Mouse (Mus musculus) midbrain, embryonic 11.5 days (tissue): ENCODE measurements around the gene Cdkl1. TPM values are rescaled to one million over a fixed set of nuclear protein-coding genes. Genes with fewer than 3 reads are reported as not detected.

Experiments
- ATAC-seq: fragments of 200-750 bp; cut with Nextera tagmentation; 2 replicates; pipeline ENCODE4 v1.8.0; 2017; ENCODE audit warnings: moderate TSS enrichment, moderate library complexity; ENCODE audit not compliant: low FRiP score
- DNase-seq: peaks from one replicate; pipeline ENCODE4 v3.0.0; 2015; ENCODE audit warnings: low spot score; ENCODE audit errors: missing footprints
- H3K27ac ChIP-seq: fragments of 300-500 bp; sonication (generic); 2 replicates; pipeline ENCODE4 v1.5.1; 2014; ENCODE audit warnings: low read depth, low read length
- H3K27me3 ChIP-seq: fragments of 300-500 bp; sonication (generic); 2 replicates; pipeline ENCODE4 v1.6.1; 2014; ENCODE audit warnings: mild to moderate bottlenecking, low read length, moderate library complexity, mixed read lengths; ENCODE audit not compliant: control insufficient read depth, insufficient read depth
- H3K36me3 ChIP-seq: fragments of 300-500 bp; sonication (generic); 2 replicates; pipeline ENCODE4 v1.6.1; 2014; ENCODE audit warnings: mild to moderate bottlenecking, low read length, moderate library complexity, mixed read lengths; ENCODE audit not compliant: control insufficient read depth, insufficient read depth
- H3K4me1 ChIP-seq: fragments of 300-500 bp; sonication (generic); 2 replicates; pipeline ENCODE4 v1.6.1; 2014; ENCODE audit warnings: low read length; ENCODE audit not compliant: control insufficient read depth, insufficient read depth
- H3K4me2 ChIP-seq: fragments of 300-500 bp; sonication (generic); 2 replicates; pipeline ENCODE4 v1.6.1; 2014; ENCODE audit warnings: mild to moderate bottlenecking, moderate library complexity
- H3K4me3 ChIP-seq: fragments of 300-500 bp; sonication (generic); 2 replicates; pipeline ENCODE4 v1.5.1; 2014; ENCODE audit warnings: low read depth, low read length
- H3K9ac ChIP-seq: fragments of 300-500 bp; sonication (generic); 2 replicates; pipeline ENCODE4 v1.6.1; 2014; ENCODE audit warnings: low read length
- H3K9me3 ChIP-seq: fragments of 300-500 bp; sonication (generic); 2 replicates; pipeline ENCODE4 v1.6.1; 2016; ENCODE audit warnings: low read length; ENCODE audit not compliant: control insufficient read depth
- WGBS: fragments of 180-500 bp; shearing (Covaris S2); extraction: QIAGEN DNeasy Blood & Tissue Kit; methylation state at CpG from one replicate; pipeline ENCODE4 v1.1.7; 2014; 5-methylcytosine and 5-hydroxymethylcytosine counted together
- polyA plus RNA-seq: library from polyadenylated mRNA; unstranded; fragments of >200 nt; fragmentation: Nextera tagmentation; extraction: Ambion mirVana; gene quantifications from 2 replicates; pipeline ENCODE4 v1.2.1, GENCODE M21; 2014

Cdkl1 gene
- polyA plus RNA-seq, 1 experiment from 2014 or later: 0.64 TPM

DNA sequence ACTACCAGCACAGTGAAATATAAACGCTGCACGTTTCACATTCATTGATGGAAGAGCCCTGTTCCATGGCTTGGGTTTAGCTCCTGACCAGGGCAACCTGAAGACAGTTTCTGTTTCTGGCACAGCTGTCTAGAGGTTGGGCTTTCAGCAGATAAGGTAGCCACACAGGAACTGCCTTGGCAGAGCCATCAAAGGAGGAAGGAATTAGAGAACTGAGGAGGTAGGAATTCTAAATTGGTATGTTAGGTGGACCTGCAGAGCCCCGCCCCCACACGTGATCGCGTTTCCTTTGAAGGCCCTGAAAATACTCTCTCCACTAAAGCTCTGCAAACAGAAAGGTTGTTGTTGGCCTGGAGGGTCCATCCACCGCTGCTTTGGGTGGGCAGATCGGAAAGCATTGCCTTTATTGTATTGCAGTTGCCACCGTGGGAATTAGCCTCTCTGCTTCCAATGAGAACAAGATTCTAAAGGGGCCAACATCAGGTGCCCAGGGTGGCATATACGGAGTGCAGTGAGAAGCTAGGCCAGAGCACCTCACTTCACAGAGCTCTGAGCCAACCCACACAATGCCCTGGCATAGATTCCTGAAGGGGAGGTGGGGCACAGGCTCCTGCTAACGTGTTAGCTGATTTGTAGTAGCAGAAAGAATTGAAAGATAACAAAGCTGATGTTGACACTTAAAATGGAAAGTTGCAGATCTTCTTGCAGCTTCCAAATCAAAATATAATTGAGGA lies 14.3 kb downstream of the Cdkl1 start:
- H3K36me3 ChIP-seq: no peaks in the 10 kb centered on the region
- no peak overlapping the region for H3K9ac ChIP-seq
- H3K4me1 ChIP-seq: no peaks in the 10 kb centered on the region
- H3K27me3 ChIP-seq: no peaks in the 10 kb centered on the region
- ATAC-seq (no peak), DNase-seq (peak; percentile 75)
- no peak overlapping the region for H3K4me2 ChIP-seq
- H3K9me3 ChIP-seq: no peaks in the 10 kb centered on the region
- no peak overlapping the region for H3K4me3 ChIP-seq
- no peak overlapping the region for H3K27ac ChIP-seq
- WGBS: 76% methylated on average over 11 of the region's 11 CpGs

DNA sequence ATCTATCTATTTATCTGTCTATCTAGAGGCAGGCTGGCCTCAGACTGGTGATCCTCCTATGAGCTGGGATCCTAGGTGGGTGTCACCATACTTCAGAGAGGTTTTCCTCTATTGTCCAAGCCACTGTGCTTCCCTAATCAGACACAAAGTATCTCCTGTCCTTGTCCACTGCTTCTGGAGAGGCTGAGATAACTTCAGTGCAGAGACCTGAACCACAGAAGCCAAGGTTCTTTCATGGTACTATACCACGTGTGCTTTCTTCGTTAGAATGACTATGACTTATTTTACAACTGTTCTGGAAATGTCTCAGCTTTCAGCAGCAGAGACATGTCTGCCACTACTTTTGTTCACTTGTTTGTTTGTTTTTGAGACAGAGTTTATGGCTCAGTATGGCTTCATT lies 22.2 kb downstream of the Cdkl1 start:
- Histone ChIP-seq H3K27ac (no peak overlapping the region), H3K27me3 (no peaks in the 10 kb centered on the region), H3K4me1 (peaks cover 7% of the 10 kb centered on the region), H3K4me3 (no peak overlapping the region), H3K9ac (no peak overlapping the region), H3K9me3 (no peaks in the 10 kb centered on the region), H3K4me2 (no peak overlapping the region), H3K36me3 (no peaks in the 10 kb centered on the region)
- no peak for ATAC-seq
- DNase-seq: no peak
- 89% methylated on average over 2 of the region's 2 CpGs for WGBS

DNA sequence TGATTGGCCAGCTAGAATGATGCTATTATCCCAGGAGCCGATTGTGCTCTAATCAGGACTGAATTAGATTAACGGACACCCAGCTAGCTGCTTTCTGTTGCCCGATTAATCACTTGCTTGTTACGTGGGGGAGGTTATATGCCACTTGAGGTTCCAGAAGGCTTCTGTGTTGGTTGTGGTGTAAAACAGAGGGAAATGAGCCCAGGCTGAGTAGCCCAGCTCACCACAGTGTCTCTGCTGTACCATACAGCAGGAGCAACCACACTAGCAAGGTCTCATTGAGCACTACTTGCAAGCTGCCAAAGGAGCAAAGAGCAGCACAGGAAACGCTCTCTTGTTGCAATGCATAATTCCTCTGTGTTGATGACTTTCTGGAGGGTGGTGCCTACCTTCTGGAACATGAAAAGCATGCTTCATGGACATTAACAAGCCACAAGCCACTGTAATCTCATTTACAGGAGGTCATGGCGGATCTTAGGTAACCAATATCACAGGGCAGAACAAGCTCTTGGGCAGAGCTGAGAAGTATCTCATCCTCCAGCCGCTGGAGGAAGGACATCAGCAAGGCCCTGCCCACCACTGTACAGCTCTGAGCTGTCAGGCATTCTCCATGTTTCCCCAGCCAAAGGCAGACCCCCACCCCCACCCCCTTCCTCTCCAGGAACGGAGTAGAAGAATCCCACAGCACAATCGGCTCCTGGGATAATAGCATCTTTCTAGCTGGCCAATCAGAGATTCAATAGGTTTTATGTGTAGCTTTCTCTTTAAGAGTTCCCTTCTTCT lies 23.4 kb downstream of the Cdkl1 start:
- no peak overlapping the region for H3K27ac ChIP-seq
- ATAC-seq: 0 out of 2 replicates have a peak, but pooled peaks have one; percentile 50
- no peaks in the 10 kb centered on the region for H3K27me3 ChIP-seq
- H3K9ac ChIP-seq: no peak overlapping the region
- H3K4me2 ChIP-seq: no peak overlapping the region
- H3K9me3 ChIP-seq: no peaks in the 10 kb centered on the region
- peaks cover 7% of the 10 kb centered on the region for H3K4me1 ChIP-seq
- H3K4me3 ChIP-seq: no peak overlapping the region
- 44% methylated on average over 9 of the region's 9 CpGs for WGBS
- no peaks in the 10 kb centered on the region for H3K36me3 ChIP-seq
- DNase-seq: no peak

DNA sequence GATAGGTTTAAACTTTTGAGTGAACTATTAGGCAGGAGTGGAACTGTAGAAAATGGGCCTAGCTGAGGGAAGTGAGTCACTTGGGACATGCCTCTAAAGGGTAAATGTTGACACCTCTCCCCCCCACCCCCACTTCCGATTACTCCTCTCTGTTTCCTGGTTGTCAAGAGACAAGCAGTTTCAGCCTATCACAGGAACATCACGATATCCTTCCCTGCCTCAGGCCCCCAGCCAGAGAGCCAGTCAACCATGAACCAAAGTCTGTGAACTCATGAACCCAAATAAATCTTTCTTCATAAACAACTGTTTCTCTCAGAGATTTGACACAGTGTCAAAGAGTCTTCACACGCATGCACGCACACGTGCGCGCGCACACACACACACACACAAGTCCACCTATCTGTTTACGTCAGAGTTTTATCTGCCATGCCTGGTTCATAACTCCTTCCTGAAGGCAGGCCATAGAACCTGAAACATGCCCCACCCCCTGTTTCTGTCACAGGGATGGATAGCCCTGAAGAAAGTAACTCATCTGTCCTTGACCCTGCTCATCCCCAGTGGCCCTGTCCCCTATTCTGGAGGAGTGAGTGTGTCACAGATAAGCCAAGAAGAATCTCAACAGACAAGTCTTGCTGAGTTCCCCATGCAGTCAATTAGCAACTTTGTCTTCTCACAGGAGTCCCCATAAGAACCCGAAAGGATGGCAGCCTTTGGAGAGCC lies 24.7 kb downstream of the Cdkl1 start:
- H3K4me2 ChIP-seq: no peak overlapping the region
- no peaks in the 10 kb centered on the region for H3K36me3 ChIP-seq
- ATAC-seq (no peak), DNase-seq (no peak)
- H3K27ac ChIP-seq: no peak overlapping the region
- WGBS: 90% methylated on average over 10 of the region's 10 CpGs
- no peaks in the 10 kb centered on the region for H3K9me3 ChIP-seq
- H3K27me3 ChIP-seq: no peaks in the 10 kb centered on the region
- H3K9ac ChIP-seq: no peak overlapping the region
- H3K4me1 ChIP-seq: peaks cover 7% of the 10 kb centered on the region
- H3K4me3 ChIP-seq: no peak overlapping the region

DNA sequence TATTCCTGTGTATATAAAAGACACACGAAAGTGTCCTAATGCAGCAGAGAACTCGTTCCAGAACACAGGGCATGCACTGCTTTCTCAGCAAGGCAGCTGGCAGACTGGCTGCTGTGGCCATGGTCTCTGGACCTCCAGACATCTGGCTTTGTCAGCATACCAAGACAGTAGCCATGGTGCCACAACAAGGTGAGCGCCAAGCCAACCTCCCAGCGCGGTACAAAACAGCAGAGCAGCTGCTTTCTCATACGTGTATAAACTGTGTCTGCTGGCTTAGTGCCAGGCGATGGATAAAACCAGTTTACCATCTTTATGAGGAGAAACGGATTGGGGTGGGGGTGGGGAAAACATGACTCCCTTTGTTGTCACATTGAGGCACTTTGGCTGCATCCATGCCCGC lies 25.5 kb downstream of the Cdkl1 start:
- Histone ChIP-seq H3K9me3 (no peaks in the 10 kb centered on the region), H3K36me3 (no peaks in the 10 kb centered on the region), H3K4me3 (no peak overlapping the region), H3K27ac (no peak overlapping the region), H3K4me1 (peaks cover 7% of the 10 kb centered on the region), H3K27me3 (no peaks in the 10 kb centered on the region), H3K9ac (no peak overlapping the region), H3K4me2 (no peak overlapping the region)
- no peak for DNase-seq
- 86% methylated on average over 9 of the region's 9 CpGs for WGBS
- ATAC-seq: no peak

DNA sequence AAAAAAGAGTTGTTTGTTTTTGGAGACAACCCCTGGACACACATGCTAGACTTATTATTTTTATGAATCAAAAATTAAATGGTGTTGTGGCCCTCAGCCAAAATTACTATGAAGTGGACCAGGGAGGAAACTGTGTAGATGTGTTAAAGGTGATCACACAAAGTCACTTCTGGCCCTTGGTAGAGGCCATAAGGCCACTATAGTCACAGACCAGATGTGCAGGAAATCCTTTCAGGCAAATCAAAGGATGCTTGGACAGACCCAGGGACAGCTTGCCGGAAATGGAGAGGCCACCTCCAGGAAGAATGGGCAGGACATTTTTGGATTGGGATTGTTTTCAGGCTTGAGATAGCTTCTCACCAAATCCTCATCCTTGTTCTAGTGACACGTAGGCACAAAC lies 29.5 kb downstream of the Cdkl1 start:
- 82% methylated on average over 2 of the region's 2 CpGs for whole genome bisulfite sequencing

DNA sequence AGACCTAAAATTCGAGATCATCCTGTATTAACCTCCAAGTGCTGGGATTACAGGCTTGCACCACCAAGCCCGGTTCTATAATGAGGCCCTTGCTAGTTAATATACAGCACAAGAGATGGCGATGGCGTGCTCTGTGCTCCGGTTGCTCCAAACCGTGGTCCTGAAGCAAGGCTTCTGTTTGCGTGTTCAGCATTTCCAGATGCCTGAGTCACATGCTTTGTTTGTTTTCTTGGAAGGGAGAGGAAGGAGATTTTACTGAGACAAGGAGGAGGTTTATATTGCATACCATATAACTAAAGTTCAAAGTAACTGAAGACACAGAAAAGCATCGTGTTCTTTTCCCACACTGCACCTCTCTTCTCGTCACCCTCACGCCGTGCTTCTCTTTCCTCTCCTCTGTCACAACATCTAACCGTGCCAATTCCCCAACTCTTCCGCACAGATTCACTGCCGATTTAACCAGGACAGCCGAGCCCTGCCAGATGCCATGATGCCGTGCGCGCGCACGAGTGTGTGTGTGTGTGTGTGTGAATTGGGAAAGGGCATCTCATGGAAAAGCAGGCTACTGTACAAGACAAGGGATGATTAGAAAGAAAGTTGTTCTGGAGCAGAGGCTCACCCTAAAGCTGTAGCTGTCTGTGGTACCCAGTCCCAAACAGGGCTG lies 30.2 kb downstream of the Cdkl1 start:
- H3K9me3 ChIP-seq: no peaks in the 10 kb centered on the region
- no peak for DNase-seq
- no peak overlapping the region for H3K4me2 ChIP-seq
- no peak overlapping the region for H3K9ac ChIP-seq
- H3K27ac ChIP-seq: no peak overlapping the region
- WGBS: 88% methylated on average over 20 of the region's 20 CpGs
- H3K27me3 ChIP-seq: no peaks in the 10 kb centered on the region
- H3K4me1 ChIP-seq: peaks cover 9% of the 10 kb centered on the region
- ATAC-seq: no peak
- H3K4me3 ChIP-seq: no peak overlapping the region
- H3K36me3 ChIP-seq: no peaks in the 10 kb centered on the region

More for the DNA sequence above, 29.5 kb downstream of the Cdkl1 start:
- no peak overlapping the region for H3K27ac ChIP-seq
- H3K9ac ChIP-seq: no peak overlapping the region
- DNase-seq (no peak), ATAC-seq (no peak)
- peaks cover 9% of the 10 kb centered on the region for H3K4me1 ChIP-seq
- H3K9me3 ChIP-seq: no peaks in the 10 kb centered on the region
- H3K27me3 ChIP-seq: no peaks in the 10 kb centered on the region
- no peak overlapping the region for H3K4me3 ChIP-seq
- no peaks in the 10 kb centered on the region for H3K36me3 ChIP-seq
- no peak overlapping the region for H3K4me2 ChIP-seq

DNA sequence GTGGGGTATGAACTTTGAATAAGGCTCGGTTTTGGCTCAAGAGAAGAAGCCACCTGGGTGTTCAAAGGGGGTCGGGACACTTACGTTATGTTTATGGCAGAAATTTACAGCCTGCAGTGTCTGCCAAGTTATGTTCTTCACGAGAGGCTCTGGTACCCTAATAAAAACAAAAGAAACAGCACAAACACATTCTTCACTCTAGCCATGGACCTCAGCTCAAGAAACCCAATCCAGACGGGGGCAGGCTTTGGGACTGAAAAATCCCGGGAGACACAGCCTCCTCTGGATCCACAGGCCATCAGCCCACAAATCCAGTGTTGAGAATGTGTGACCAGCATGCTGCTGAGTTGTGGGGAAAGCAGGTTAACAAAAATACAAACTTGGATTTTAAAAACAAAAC lies 31.1 kb downstream of the Cdkl1 start:
- Histone ChIP-seq H3K27ac (no peak overlapping the region; the same call in 1 of the 2 replicates), H3K27me3 (no peaks in the 10 kb centered on the region), H3K4me3 (no peak overlapping the region), H3K36me3 (no peaks in the 10 kb centered on the region), H3K9me3 (no peaks in the 10 kb centered on the region), H3K9ac (no peak overlapping the region), H3K4me2 (no peak overlapping the region), H3K4me1 (peaks cover 9% of the 10 kb centered on the region)
- ATAC-seq: no peak
- 68% methylated on average over 6 of the region's 6 CpGs for WGBS
- no peak for DNase-seq
